Mouse (Mus musculus) embryonic facial prominence, embryonic 12.5 days (tissue): Measurements from ENCODE around the gene Cysltr1. TPM values are rescaled to one million over a fixed set of nuclear protein-coding genes. Genes with fewer than 3 reads are reported as not detected.

Experiments
- ATAC-seq: fragments of 200-750 bp; cut with Nextera tagmentation; 2 replicates; pipeline ENCODE4 v1.8.0; 2017; ENCODE audit not compliant: insufficient number of reproducible peaks, insufficient read depth, low FRiP score, low TSS enrichment
- H3K27ac ChIP-seq: fragments of 300-500 bp; sonication (generic); 2 replicates; pipeline ENCODE4 v1.5.1; 2016; ENCODE audit warnings: mild to moderate bottlenecking
- H3K27me3 ChIP-seq: fragments of 300-500 bp; sonication (generic); 2 replicates; pipeline ENCODE4 v1.6.1; 2016; ENCODE audit warnings: mild to moderate bottlenecking, moderate library complexity
- H3K36me3 ChIP-seq: fragments of 300-500 bp; sonication (generic); 2 replicates; pipeline ENCODE4 v1.6.1; 2016; ENCODE audit warnings: mild to moderate bottlenecking
- H3K4me1 ChIP-seq: fragments of 300-500 bp; sonication (generic); 2 replicates; pipeline ENCODE4 v1.6.1; 2016
- H3K4me2 ChIP-seq: fragments of 300-500 bp; sonication (generic); replicated peaks from 2 replicates; pipeline ENCODE4 v1.6.1; 2016; ENCODE audit warnings: mild to moderate bottlenecking, moderate library complexity
- H3K4me3 ChIP-seq: fragments of 300-500 bp; sonication (generic); 2 replicates; pipeline ENCODE4 v1.5.1; 2016; ENCODE audit warnings: mild to moderate bottlenecking
- H3K9ac ChIP-seq: fragments of 300-500 bp; sonication (generic); 2 replicates; pipeline ENCODE4 v1.6.1; 2016; ENCODE audit warnings: mild to moderate bottlenecking, moderate library complexity
- H3K9me3 ChIP-seq: fragments of 300-500 bp; sonication (generic); 2 replicates; pipeline ENCODE4 v1.6.1; 2016; ENCODE audit warnings: mild to moderate bottlenecking, moderate library complexity
- WGBS: fragments of 180-500 bp; shearing (Covaris S2); methylation state at CpG from one replicate; pipeline ENCODE4 v1.1.7; 2016; 5-methylcytosine and 5-hydroxymethylcytosine counted together
- polyA plus RNA-seq: library from polyadenylated mRNA; unstranded; fragments of >200 nt; fragmentation: Nextera tagmentation; extraction: Ambion mirVana; gene quantifications from 2 replicates; pipeline ENCODE4 v1.2.1, GENCODE M21; 2016

The Cysltr1 gene
- polyA plus RNA-seq, 1 experiment from 2014 or later, result 2.0 TPM

DNA sequence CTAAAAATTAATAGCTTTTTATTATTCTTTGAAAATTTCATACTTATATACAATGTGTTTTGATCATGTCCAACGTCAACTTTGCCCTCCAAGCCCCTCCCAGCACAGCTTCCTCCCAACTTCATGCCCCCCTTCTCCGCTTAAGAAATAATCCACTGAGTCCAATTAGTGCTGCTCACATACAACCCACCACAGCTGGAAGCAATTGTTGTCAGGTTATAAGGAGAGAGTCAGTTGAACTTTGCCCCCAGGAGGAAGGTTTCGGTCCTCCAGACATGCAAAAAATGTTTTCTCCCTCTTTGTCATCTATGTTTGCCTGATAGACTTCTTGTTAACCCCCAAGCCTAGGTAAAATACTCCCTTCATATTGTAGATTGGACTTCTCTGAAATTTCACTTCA lies 24.5 kb downstream of the Cysltr1 start:
- WGBS, result 19% methylated on average over 3 of the region's 3 CpGs
- Histone ChIP-seq H3K27me3 (no peaks in the 10 kb centered on the region), H3K9ac (no peak overlapping the region)

DNA sequence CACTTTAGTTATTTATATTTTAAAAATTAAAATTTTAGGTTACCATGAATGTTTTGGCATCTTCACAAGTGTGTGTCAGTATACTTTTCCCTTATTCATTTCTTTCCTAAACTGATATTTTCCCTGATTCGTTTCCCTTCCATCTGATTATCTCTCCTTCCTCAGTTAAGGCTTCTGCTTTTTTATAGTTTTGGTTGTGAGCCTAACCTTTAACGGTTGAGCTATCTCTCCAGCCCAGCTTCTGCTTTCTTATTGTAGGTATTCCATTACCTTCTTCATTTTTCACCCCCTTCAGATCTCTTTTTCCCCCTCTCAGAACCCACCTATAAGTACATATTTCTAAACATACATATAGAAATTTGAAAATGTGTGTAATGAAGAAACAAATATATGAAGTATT lies 48.0 kb downstream of the Cysltr1 start:
- H3K27ac ChIP-seq, result no peak overlapping the region
- no peak overlapping the region for H3K9ac ChIP-seq
- no peaks in the 10 kb centered on the region for H3K9me3 ChIP-seq
- 78% methylated on average over 2 of the region's 2 CpGs for WGBS
- H3K4me3 ChIP-seq, result no peak overlapping the region
- no peaks in the 10 kb centered on the region for H3K36me3 ChIP-seq
- H3K4me2 ChIP-seq, result no peak overlapping the region
- no peak for ATAC-seq
- no peaks in the 10 kb centered on the region for H3K27me3 ChIP-seq
- no peaks in the 10 kb centered on the region for H3K4me1 ChIP-seq

More for the DNA sequence above, 24.5 kb downstream of the Cysltr1 start:
- no peaks in the 10 kb centered on the region for H3K9me3 ChIP-seq
- no peaks in the 10 kb centered on the region for H3K4me1 ChIP-seq
- no peak overlapping the region for H3K4me3 ChIP-seq
- no peak for ATAC-seq
- H3K4me2 ChIP-seq, result no peak overlapping the region
- H3K36me3 ChIP-seq, result no peaks in the 10 kb centered on the region
- no peak overlapping the region for H3K27ac ChIP-seq

DNA sequence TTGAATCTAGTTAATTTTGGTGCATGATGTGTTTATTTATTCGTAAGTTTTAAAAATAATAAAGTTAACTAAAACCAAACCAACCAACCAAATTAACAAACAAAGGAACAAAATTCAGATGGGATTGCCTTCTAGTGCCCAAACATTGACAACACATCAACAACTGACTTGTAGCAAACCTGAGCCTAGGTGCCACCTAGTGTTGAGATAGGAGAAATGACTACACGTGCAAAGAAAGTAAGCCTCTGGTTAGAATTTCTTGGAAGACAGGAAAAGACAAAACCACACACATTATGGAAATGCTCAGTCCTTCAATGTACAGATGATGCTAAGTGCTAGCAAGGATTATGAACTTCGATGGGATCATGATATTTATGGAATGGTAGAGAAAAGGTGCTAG lies 67.1 kb downstream of the Cysltr1 start:
- Histone ChIP-seq H3K4me3 (no peak overlapping the region), H3K36me3 (no peaks in the 10 kb centered on the region)
- WGBS, result 39% methylated on average over 3 of the region's 3 CpGs

More for the DNA sequence above, 67.1 kb downstream of the Cysltr1 start:
- H3K27me3 ChIP-seq, result no peaks in the 10 kb centered on the region
- H3K9ac ChIP-seq, result no peak overlapping the region
- no peak for ATAC-seq
- no peaks in the 10 kb centered on the region for H3K9me3 ChIP-seq
- H3K27ac ChIP-seq, result no peak overlapping the region
- H3K4me1 ChIP-seq, result no peaks in the 10 kb centered on the region
- no peak overlapping the region for H3K4me2 ChIP-seq

Other genes starting within 250 kb of the Cysltr1 start
- gene Fndc3c1, start 118.3 kb downstream of the Cysltr1 start, polyA plus RNA-seq, result 32.6 and 36.9 TPM in 2 replicates
- gene Gm5127, start 20.5 kb downstream of the Cysltr1 start, polyA plus RNA-seq, result 1.2 and 2.1 TPM in 2 replicates
- 44.1 and 57.9 TPM in 2 replicates for gene Rtl3, start 237.0 kb upstream of the Cysltr1 start, polyA plus RNA-seq